Mouse (Mus musculus) MEL (cell line): ENCODE measurements around the gene Gm5485. TPM values are rescaled to one million over a fixed set of nuclear protein-coding genes. Genes with fewer than 3 reads are reported as not detected.

Experiments
- DNase-seq: peaks from one replicate; pipeline ENCODE4 v3.0.0; 2011; ENCODE audit warnings: low read depth, low spot score
- H3K27ac ChIP-seq: 2 replicates; pipeline ENCODE4 v1.5.1; 2012; ENCODE audit warnings: low read depth, mild to moderate bottlenecking, control low read depth, low read length, moderate library complexity; ENCODE audit not compliant: control insufficient read depth
- H3K27me3 ChIP-seq, 2 experiments: fragments of 150-350 bp in 1 of 2; sonication (generic) in 1 of 2; 2 replicates each; pipeline ENCODE4 v1.6.1; 2012; ENCODE audit warnings: low read length in 2 of 2, mild to moderate bottlenecking in 2 of 2, improper control_type of control experiment in 1 of 2, moderate library complexity in 1 of 2; ENCODE audit not compliant: insufficient read depth in 2 of 2, control insufficient read depth in 1 of 2
- H3K36me3 ChIP-seq, 2 experiments: 2 replicates each; pipeline ENCODE4 v1.6.1; 2012 to 2014; ENCODE audit warnings: low read length in 2 of 2, improper control_type of control experiment in 1 of 2, inconsistent platforms in 1 of 2, mild to moderate bottlenecking in 1 of 2; ENCODE audit not compliant: insufficient read depth in 2 of 2, control insufficient read depth in 1 of 2
- H3K4me1 ChIP-seq, 2 experiments: fragments of 150-350 bp in 1 of 2; sonication (generic) in 1 of 2; 2 replicates each; pipeline ENCODE4 v1.6.1; 2012; ENCODE audit warnings: low read length in 2 of 2, improper control_type of control experiment in 1 of 2, mild to moderate bottlenecking in 1 of 2; ENCODE audit not compliant: insufficient read depth in 2 of 2, control insufficient read depth in 1 of 2
- H3K4me3 ChIP-seq, 2 experiments: fragments of 150-350 bp in 1 of 2; sonication (generic) in 1 of 2; 2 replicates each; pipeline ENCODE4 v1.5.1; 2012; ENCODE audit warnings: low read depth in 2 of 2, low read length in 2 of 2, mild to moderate bottlenecking in 2 of 2, moderate library complexity in 2 of 2, control low read depth in 1 of 2, improper control_type of control experiment in 1 of 2; ENCODE audit not compliant: control insufficient read depth in 1 of 2, insufficient read depth in 1 of 2
- H3K79me2 ChIP-seq: 2 replicates; pipeline ENCODE4 v1.6.1; 2012; ENCODE audit warnings: mild to moderate bottlenecking, low read length, moderate library complexity; ENCODE audit not compliant: control insufficient read depth, poor library complexity, insufficient read depth
- H3K9ac ChIP-seq: 2 replicates; pipeline ENCODE4 v1.6.1; 2012; ENCODE audit warnings: low read depth, mild to moderate bottlenecking, control low read depth, low read length, moderate library complexity; ENCODE audit not compliant: control insufficient read depth, poor library complexity, severe bottlenecking
- H3K9me3 ChIP-seq: fragments of 150-350 bp; sonication (generic); replicated peaks from 2 replicates; pipeline ENCODE4 v1.6.1; 2012; ENCODE audit warnings: mild to moderate bottlenecking, low read length, improper control_type of control experiment, moderate library complexity; ENCODE audit not compliant: insufficient read depth
- BHLHE40 ChIP-seq: IDR thresholded peaks from 2 replicates; pipeline ENCODE4 v1.6.1; 2012; ENCODE audit warnings: low read depth, mild to moderate bottlenecking, inconsistent platforms, low read length, improper control_type of control experiment, borderline replicate concordance
- CHD1 ChIP-seq: IDR thresholded peaks from 2 replicates; pipeline ENCODE4 v1.6.1; 2012; ENCODE audit warnings: low read depth, mild to moderate bottlenecking, inconsistent platforms, low read length, improper control_type of control experiment
- CTCF ChIP-seq, 3 experiments: IDR thresholded peaks in 2 of 3; conservative IDR thresholded peaks in 1 of 3; 2 replicates each; pipeline ENCODE4 v1.5.1; 2011 to 2012; ENCODE audit warnings: low read length in 3 of 3, low read depth in 2 of 3, mild to moderate bottlenecking in 2 of 3, improper control_type of control experiment in 1 of 3, inconsistent platforms in 1 of 3, mixed read lengths in 1 of 3, moderate library complexity in 1 of 3; ENCODE audit not compliant: control insufficient read depth in 1 of 3, insufficient read depth in 1 of 3, poor library complexity in 1 of 3, severe bottlenecking in 1 of 3
- EP300 ChIP-seq, 2 experiments: IDR thresholded peaks; 2 replicates each; pipeline ENCODE4 v1.6.1; 2011; ENCODE audit warnings: improper control_type of control experiment in 2 of 2, low read length in 2 of 2, low read depth in 1 of 2, mild to moderate bottlenecking in 1 of 2
- ETS1 ChIP-seq: IDR thresholded peaks from 2 replicates; pipeline ENCODE4 v1.6.1; 2012; ENCODE audit warnings: low read depth, mild to moderate bottlenecking, inconsistent platforms, low read length, improper control_type of control experiment, moderate library complexity
- GABPA ChIP-seq: IDR thresholded peaks from 2 replicates; pipeline ENCODE4 v1.6.1; 2012; ENCODE audit warnings: low read depth, mild to moderate bottlenecking, inconsistent platforms, low read length, improper control_type of control experiment, moderate library complexity
- GATA1 ChIP-seq: IDR thresholded peaks from 2 replicates; pipeline ENCODE4 v1.6.1; 2011; ENCODE audit warnings: low read depth, low read length, improper control_type of control experiment
- JUND ChIP-seq: IDR thresholded peaks from 2 replicates; pipeline ENCODE4 v1.6.1; 2011; ENCODE audit warnings: low read depth, mild to moderate bottlenecking, improper control_type of control experiment, low read length
- MAX ChIP-seq: IDR thresholded peaks from 2 replicates; pipeline ENCODE4 v1.6.1; 2011; ENCODE audit warnings: low read length, improper control_type of control experiment
- MAZ ChIP-seq: IDR thresholded peaks from 2 replicates; pipeline ENCODE4 v1.6.1; 2012; ENCODE audit warnings: low read depth, mild to moderate bottlenecking, inconsistent platforms, low read length, improper control_type of control experiment
- MYC ChIP-seq: IDR thresholded peaks from 2 replicates; pipeline ENCODE4 v1.6.1; 2011; ENCODE audit warnings: low read depth, mild to moderate bottlenecking, low read length, improper control_type of control experiment, moderate library complexity
- POLR2AphosphoS2 ChIP-seq: IDR thresholded peaks from 2 replicates; pipeline ENCODE4 v1.6.1; 2011; ENCODE audit warnings: low read length, improper control_type of control experiment
- RAD21 ChIP-seq: IDR thresholded peaks from 2 replicates; pipeline ENCODE4 v1.6.1; 2011; ENCODE audit warnings: mild to moderate bottlenecking, low read depth, low read length, improper control_type of control experiment
- RCOR1 ChIP-seq: IDR thresholded peaks from 2 replicates; pipeline ENCODE4 v1.6.1; 2012; ENCODE audit warnings: low read depth, mild to moderate bottlenecking, inconsistent platforms, low read length, improper control_type of control experiment
- SMC3 ChIP-seq: IDR thresholded peaks from 2 replicates; pipeline ENCODE4 v1.6.1; 2011; ENCODE audit warnings: low read depth, low read length, improper control_type of control experiment
- UBTF ChIP-seq: IDR thresholded peaks from 2 replicates; pipeline ENCODE4 v1.6.1; 2012; ENCODE audit warnings: low read depth, mild to moderate bottlenecking, inconsistent platforms, low read length, improper control_type of control experiment, moderate library complexity, borderline replicate concordance; ENCODE audit not compliant: insufficient read depth
- USF1 ChIP-seq: IDR thresholded peaks from 2 replicates; pipeline ENCODE4 v1.6.1; 2014; ENCODE audit warnings: low read depth, mild to moderate bottlenecking, inconsistent platforms, low read length, improper control_type of control experiment, moderate library complexity
- ZC3H11A ChIP-seq: IDR thresholded peaks from 2 replicates; pipeline ENCODE4 v1.6.1; 2012; ENCODE audit warnings: low read depth, mild to moderate bottlenecking, inconsistent platforms, low read length, improper control_type of control experiment
- ZKSCAN1 ChIP-seq: IDR thresholded peaks from 2 replicates; pipeline ENCODE4 v1.6.1; 2012; ENCODE audit warnings: low read depth, mild to moderate bottlenecking, inconsistent platforms, low read length, improper control_type of control experiment, moderate library complexity
- polyA plus RNA-seq, 2 experiments: library from polyadenylated mRNA; stranded (reverse) in 1 of 2; unstranded in 1 of 2; fragments of >175 nt in 1 of 2; fragments of >200 nt in 1 of 2; gene quantifications; 2 replicates each; pipeline versions ENCODE4 v1.2.1 to v1.2.4; 2012; ENCODE audit warnings: low replicate concordance in 2 of 2, low read depth in 1 of 2; ENCODE audit not compliant: insufficient read length in 2 of 2, insufficient read depth in 1 of 2, missing spikeins in 1 of 2
- total RNA-seq: library from RNA; depleted of rRNA; stranded (reverse); fragments of 300-350 nt; gene quantifications from 2 replicates; pipeline ENCODE4 v1.2.3, GENCODE M21; 2012

Gm5485 gene
- total and polyA plus RNA-seq, 3 experiments: not detected

DNA sequence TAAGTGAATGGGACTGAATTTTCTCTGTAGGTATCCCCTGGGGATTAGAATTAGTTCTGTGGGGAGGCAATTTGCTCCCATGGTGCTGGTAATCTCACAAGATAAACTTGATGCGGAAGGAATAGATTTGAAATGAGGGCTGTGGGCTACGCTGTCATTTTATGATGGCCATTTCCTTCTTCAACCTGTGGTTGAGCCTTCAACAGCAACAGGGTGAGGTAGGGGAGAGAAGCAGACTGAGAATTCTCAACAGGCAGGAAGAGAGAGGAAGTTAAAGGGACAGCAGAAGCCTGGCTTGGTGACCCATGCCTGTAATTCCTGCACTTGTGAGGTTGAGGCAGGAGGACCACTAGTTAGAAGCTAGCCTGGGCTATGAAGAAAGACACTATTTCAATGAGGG lies 6.8 kb upstream of the Gm5485 start:
- Histone ChIP-seq H3K9ac (no peak overlapping the region), H3K4me3 (no peak overlapping the region)

DNA sequence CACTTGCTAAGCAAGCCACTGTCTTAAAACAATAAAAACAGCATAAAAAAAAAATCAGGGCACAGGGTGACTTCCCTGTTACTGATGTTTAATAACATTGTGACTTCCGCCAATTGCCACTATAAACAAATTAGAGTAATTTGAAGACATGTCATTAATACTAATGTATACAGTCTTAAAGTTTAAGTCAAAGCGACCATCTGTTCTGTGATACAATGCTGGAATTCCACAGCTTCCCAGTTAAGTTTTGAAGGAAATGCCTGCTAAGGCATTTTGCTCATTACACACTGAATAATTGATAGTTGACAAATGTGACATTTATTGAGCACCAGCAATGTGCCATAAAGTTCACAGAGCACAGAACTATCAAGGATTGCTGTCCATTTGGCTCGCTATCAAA lies 6.3 kb upstream of the Gm5485 start:
- H3K27ac ChIP-seq: no peak overlapping the region
- H3K27me3 ChIP-seq: no peaks in the 10 kb centered on the region
- no peaks in the 10 kb centered on the region for H3K4me1 ChIP-seq
- H3K79me2 ChIP-seq: no peaks in the 10 kb centered on the region
- no peaks in the 10 kb centered on the region for H3K36me3 ChIP-seq
- DNase-seq: no peak
- TF ChIP-seq EP300 (IDR thresholded peaks at IDR 0.05; ENCODE audit: low read depth in 1 of 2, low read length in 2 of 2) (no peak), JUND (no peak), SMC3 (no peak), CTCF (IDR thresholded peaks at IDR 0.05 in 2 of 3, conservative IDR thresholded peaks at IDR 0.05 in 1 of 3; ENCODE audit: control insufficient read depth in 1 of 3, insufficient read depth in 1 of 3, low read depth in 2 of 3, low read length in 3 of 3, poor library complexity in 1 of 3, severe bottlenecking in 1 of 3) (no peak), POLR2AphosphoS2 (no peak), UBTF (no peak)
- no peak overlapping the region for H3K9ac ChIP-seq
- H3K9me3 ChIP-seq: no peaks in the 10 kb centered on the region
- no peak overlapping the region for H3K4me3 ChIP-seq

More for the DNA sequence above, 6.8 kb upstream of the Gm5485 start:
- Histone ChIP-seq H3K79me2 (no peaks in the 10 kb centered on the region), H3K36me3 (no peaks in the 10 kb centered on the region), H3K27ac (no peak overlapping the region), H3K4me1 (no peaks in the 10 kb centered on the region), H3K9me3 (no peaks in the 10 kb centered on the region), H3K27me3 (no peaks in the 10 kb centered on the region)
- TF ChIP-seq ZKSCAN1 (no peak), MAX (no peak), BHLHE40 (no peak), MAZ (no peak), RAD21 (no peak), GATA1 (no peak), ETS1 (no peak), RCOR1 (no peak), ZC3H11A (no peak), POLR2AphosphoS2 (no peak), SMC3 (no peak), MYC (no peak), USF1 (no peak), GABPA (no peak), CHD1 (no peak)
- DNase-seq: no peak
